Mouse (Mus musculus) stomach, postnatal 0 days (tissue): ENCODE data around the gene Bicral.

Source experiments
- CTCF ChIP-seq: IDR thresholded peaks from 2 replicates; pipeline ENCODE4 v1.5.1; 2016; ENCODE audit warnings: antibody characterized with exemption, low read depth, mild to moderate bottlenecking, moderate library complexity
- EP300 ChIP-seq: optimal IDR thresholded peaks from 2 replicates; pipeline ENCODE3; 2016; ENCODE audit warnings: antibody characterized with exemption

GRCm38 (mm10) chr17:46840304-46841010 is 17.8 kb downstream of the Bicral start:
- no peak for TF ChIP-seq CTCF
- no peak for TF ChIP-seq EP300
